Mouse (Mus musculus): ENCODE measurements at regions not wholly inside any gene's neighbourhood (a gene's known extent, or its start where the extent isn't known, plus 50 kb on each side); places are given as distances from the start of the nearest gene placed in this dataset.

- H3K27ac ChIP-seq (ENCODE audit: insufficient read depth, low read length): no peak overlapping the region
- H3K4me1 ChIP-seq (ENCODE audit: control insufficient read depth, insufficient read depth, low read length): no peaks in the 10 kb centered on the region
- TF ChIP-seq POLR2A (IDR thresholded peaks at IDR 0.05; ENCODE audit: low read depth, low read length): no peak
- no peak for TF ChIP-seq CTCF (IDR thresholded peaks at IDR 0.05; ENCODE audit: borderline replicate concordance, insufficient read depth, low read length)
- H3K4me3 ChIP-seq (ENCODE audit: insufficient read depth, low read length): no peak overlapping the region
Observed at GRCm38 (mm10) chr5:28013619-28014273, 57.4 kb upstream of the Insig1 start.

- Histone ChIP-seq H3K4me1 (ENCODE audit: control insufficient read depth, insufficient read depth, low read length) (no peaks in the 10 kb centered on the region), H3K4me3 (ENCODE audit: insufficient read depth, low read length) (no peak overlapping the region), H3K27ac (ENCODE audit: insufficient read depth, low read length) (no peak overlapping the region)
- TF ChIP-seq CTCF (IDR thresholded peaks at IDR 0.05; ENCODE audit: borderline replicate concordance, insufficient read depth, low read length) (no peak), POLR2A (IDR thresholded peaks at IDR 0.05; ENCODE audit: low read depth, low read length) (no peak)
Observed at GRCm38 (mm10) chr5:28019864-28020263, 51.3 kb upstream of the Insig1 start.
